Mouse (Mus musculus): ENCODE measurements around the gene Timm44. TPM values are rescaled to one million over a fixed set of nuclear protein-coding genes. Genes with fewer than 3 reads are reported as not detected.

Gene Timm44
- polyA plus RNA-seq, 1 experiment = 55.0 TPM

GRCm38 (mm10) chr8:4254001-4254400 lies 21.7 kb downstream of the Timm44 start:
- no peak for TF ChIP-seq CTCF (IDR thresholded peaks at IDR 0.05; ENCODE audit: low read depth, low read length)
- TF ChIP-seq POLR2A (IDR thresholded peaks at IDR 0.05; ENCODE audit: borderline replicate concordance, low read depth, low read length) = no peak
- H3K27ac ChIP-seq (ENCODE audit: insufficient read depth, low read depth, low read length) = no peak overlapping the region
- no peak overlapping the region for H3K4me3 ChIP-seq (ENCODE audit: insufficient read depth, low read length)
- H3K4me1 ChIP-seq (ENCODE audit: control insufficient read depth, insufficient read depth, low read length) = peaks cover 18% of the 10 kb centered on the region

GRCm38 (mm10) chr8:4252934-4253841 lies 22.5 kb downstream of the Timm44 start, which contains the start of gene Snapc2:
TSS of gene Snapc2 (plus strand) at chr8:4253080.
- H3K4me3 ChIP-seq (ENCODE audit: insufficient read depth, low read length) = peak within 1 kb of the TSS; percentile 98
- peaks cover 18% of the 10 kb centered on the region for H3K4me1 ChIP-seq (ENCODE audit: control insufficient read depth, insufficient read depth, low read length)
- peak within 1 kb of the TSS; percentile 51 for H3K27ac ChIP-seq (ENCODE audit: insufficient read depth, low read depth, low read length)
- no peak for TF ChIP-seq POLR2A (IDR thresholded peaks at IDR 0.05; ENCODE audit: borderline replicate concordance, low read depth, low read length)
- TF ChIP-seq CTCF (IDR thresholded peaks at IDR 0.05; ENCODE audit: low read depth, low read length) = no peak

- H3K4me3 ChIP-seq (ENCODE audit: insufficient read depth, low read length) = peak overlapping the region; percentile 98
Measured at GRCm38 (mm10) chr8:4252116-4252760, 23.5 kb downstream of the Timm44 start.

GRCm38 (mm10) chr8:4250306-4250970 lies 25.3 kb downstream of the Timm44 start:
- TF ChIP-seq CTCF (IDR thresholded peaks at IDR 0.05; ENCODE audit: low read depth, low read length) = peak; percentile 84
- no peak for TF ChIP-seq POLR2A (IDR thresholded peaks at IDR 0.05; ENCODE audit: borderline replicate concordance, low read depth, low read length)
- Histone ChIP-seq H3K4me1 (ENCODE audit: control insufficient read depth, insufficient read depth, low read length) (peaks cover 18% of the 10 kb centered on the region), H3K4me3 (ENCODE audit: insufficient read depth, low read length) (no peak overlapping the region), H3K27ac (ENCODE audit: insufficient read depth, low read depth, low read length) (no peak overlapping the region)

More at GRCm38 (mm10) chr8:4252116-4252760, 23.5 kb downstream of the Timm44 start:
- Histone ChIP-seq H3K27ac (ENCODE audit: insufficient read depth, low read depth, low read length) (peak overlapping the region; percentile 18), H3K4me1 (ENCODE audit: control insufficient read depth, insufficient read depth, low read length) (peaks cover 18% of the 10 kb centered on the region)
- TF ChIP-seq CTCF (IDR thresholded peaks at IDR 0.05; ENCODE audit: low read depth, low read length) = no peak
- no peak for TF ChIP-seq POLR2A (IDR thresholded peaks at IDR 0.05; ENCODE audit: borderline replicate concordance, low read depth, low read length)

- no peak overlapping the region for H3K27ac ChIP-seq (ENCODE audit: insufficient read depth, low read depth, low read length)
- peaks cover 18% of the 10 kb centered on the region for H3K4me1 ChIP-seq (ENCODE audit: control insufficient read depth, insufficient read depth, low read length)
- TF ChIP-seq CTCF (IDR thresholded peaks at IDR 0.05; ENCODE audit: low read depth, low read length) (no peak), POLR2A (IDR thresholded peaks at IDR 0.05; ENCODE audit: borderline replicate concordance, low read depth, low read length) (no peak)
- no peak overlapping the region for H3K4me3 ChIP-seq (ENCODE audit: insufficient read depth, low read length)
Measured at GRCm38 (mm10) chr8:4249213-4249612, 26.5 kb downstream of the Timm44 start.

- no peak within 1 kb of the TSS for H3K4me3 ChIP-seq (ENCODE audit: insufficient read depth, low read length)
- TF ChIP-seq CTCF (IDR thresholded peaks at IDR 0.05; ENCODE audit: low read depth, low read length) (no peak), POLR2A (IDR thresholded peaks at IDR 0.05; ENCODE audit: borderline replicate concordance, low read depth, low read length) (no peak)
- no peak within 1 kb of the TSS for H3K27ac ChIP-seq (ENCODE audit: insufficient read depth, low read depth, low read length)
Measured at GRCm38 (mm10) chr8:4247951-4248540, 27.7 kb downstream of the Timm44 start, which contains the start of gene Tgfbr3l. TSS of gene Tgfbr3l (plus strand) at chr8:4248214.

GRCm38 (mm10) chr8:4247241-4247640 lies 28.5 kb downstream of the Timm44 start:
- Histone ChIP-seq H3K27ac (ENCODE audit: insufficient read depth, low read depth, low read length) (no peak overlapping the region), H3K4me1 (ENCODE audit: control insufficient read depth, insufficient read depth, low read length) (peaks cover 9% of the 10 kb centered on the region), H3K4me3 (ENCODE audit: insufficient read depth, low read length) (no peak overlapping the region)
- TF ChIP-seq CTCF (IDR thresholded peaks at IDR 0.05; ENCODE audit: low read depth, low read length) (no peak), POLR2A (IDR thresholded peaks at IDR 0.05; ENCODE audit: borderline replicate concordance, low read depth, low read length) (no peak)

More at GRCm38 (mm10) chr8:4247951-4248540, 27.7 kb downstream of the Timm44 start, which contains the start of gene Tgfbr3l:
- H3K4me1 ChIP-seq (ENCODE audit: control insufficient read depth, insufficient read depth, low read length) = peaks cover 13% of the 10 kb centered on the region

GRCm38 (mm10) chr8:4245737-4246136 lies 30.0 kb downstream of the Timm44 start:
- no peak overlapping the region for H3K4me3 ChIP-seq (ENCODE audit: insufficient read depth, low read length)
- H3K4me1 ChIP-seq (ENCODE audit: control insufficient read depth, insufficient read depth, low read length) = no peaks in the 10 kb centered on the region
- H3K27ac ChIP-seq (ENCODE audit: insufficient read depth, low read depth, low read length) = no peak overlapping the region
- TF ChIP-seq POLR2A (IDR thresholded peaks at IDR 0.05; ENCODE audit: borderline replicate concordance, low read depth, low read length) (no peak), CTCF (IDR thresholded peaks at IDR 0.05; ENCODE audit: low read depth, low read length) (no peak)

- Histone ChIP-seq H3K4me1 (ENCODE audit: control insufficient read depth, insufficient read depth, low read length) (peaks cover 6% of the 10 kb centered on the region), H3K4me3 (ENCODE audit: insufficient read depth, low read length) (no peak overlapping the region), H3K27ac (ENCODE audit: insufficient read depth, low read depth, low read length) (no peak overlapping the region)
- TF ChIP-seq CTCF (IDR thresholded peaks at IDR 0.05; ENCODE audit: low read depth, low read length) (no peak), POLR2A (IDR thresholded peaks at IDR 0.05; ENCODE audit: borderline replicate concordance, low read depth, low read length) (no peak)
Measured at GRCm38 (mm10) chr8:4245061-4245460, 30.7 kb downstream of the Timm44 start.
